Mouse (Mus musculus) C3H10T1/2 (cell line): ENCODE data around the gene Kyat3. TPM values are rescaled to one million over a fixed set of nuclear protein-coding genes. Genes with fewer than 3 reads are reported as not detected.

Experiments used
- polyA plus RNA-seq, 2 experiments: library from polyadenylated mRNA; unstranded; fragments of >200 nt; fragmentation: generic; extraction: Trizol; gene quantifications; one replicate each; pipeline ENCODE4 v1.2.1; 2012; ENCODE audit warnings: missing spikeins in 2 of 2

Kyat3 gene
- 1 to 10 TPM; 3.1 to 5.6 TPM for polyA plus RNA-seq

GRCm38 (mm10) chr3:142700442-142701322, at the start of gene Kyat3:
Gene Kyat3 (plus strand): TSS chr3:142701051.

GRCm38 (mm10) chr3:142764995-142765777, 64.3 kb downstream of the Kyat3 start, which contains the start of gene Gtf2b:
Gene Gtf2b (plus strand): TSS chr3:142765045.

Other genes with a start within 250 kb of the Kyat3 start
- gene Gbp5, start 207.1 kb upstream of the Kyat3 start, polyA plus RNA-seq: under 1 TPM in 1 of 2 experiments, not detected in 1; 0.24 TPM
- under 1 TPM; 0.01 to 0.55 TPM for gene Gbp7, start 170.7 kb upstream of the Kyat3 start, polyA plus RNA-seq
- 1 to 10 TPM in 1 of 2 experiments, under 1 TPM in 1; 0.02 to 2.6 TPM for gene Gbp3, start 141.0 kb upstream of the Kyat3 start, polyA plus RNA-seq
- gene Gbp2b, start 106.2 kb upstream of the Kyat3 start, polyA plus RNA-seq: 1 to 10 TPM in 1 of 2 experiments, under 1 TPM in 1; 0.07 to 3.7 TPM
- 10 to 100 TPM in 1 of 2 experiments, under 1 TPM in 1; 0.53 to 16.0 TPM for gene Gbp2, start 80.4 kb upstream of the Kyat3 start, polyA plus RNA-seq
- 10 to 100 TPM in 1 of 2 experiments, 1 to 10 TPM in 1; 2.2 to 26.8 TPM for gene Gtf2b, start 64.0 kb downstream of the Kyat3 start, polyA plus RNA-seq
- gene Pkn2, start 181.0 kb downstream of the Kyat3 start, polyA plus RNA-seq: 1 to 10 TPM in 1 of 2 experiments, under 1 TPM in 1; 0.96 to 4.7 TPM